Mouse (Mus musculus) testis, adult 2 months (tissue): Measurements from ENCODE around the gene Ssh1.

Source experiments
- CTCF ChIP-seq: fragments of 200-500 bp; IDR thresholded peaks from 2 replicates; pipeline ENCODE4 v1.5.1; 2012; ENCODE audit warnings: low read depth, mild to moderate bottlenecking, inconsistent platforms, low read length, moderate library complexity; ENCODE audit not compliant: control insufficient read depth, insufficient read depth, insufficient replicate concordance
- POLR2A ChIP-seq: fragments of 200-500 bp; IDR thresholded peaks from 2 replicates; pipeline ENCODE4 v1.6.1; 2012; ENCODE audit warnings: low read depth, mild to moderate bottlenecking, inconsistent platforms, low read length, moderate library complexity; ENCODE audit not compliant: control insufficient read depth

DNA sequence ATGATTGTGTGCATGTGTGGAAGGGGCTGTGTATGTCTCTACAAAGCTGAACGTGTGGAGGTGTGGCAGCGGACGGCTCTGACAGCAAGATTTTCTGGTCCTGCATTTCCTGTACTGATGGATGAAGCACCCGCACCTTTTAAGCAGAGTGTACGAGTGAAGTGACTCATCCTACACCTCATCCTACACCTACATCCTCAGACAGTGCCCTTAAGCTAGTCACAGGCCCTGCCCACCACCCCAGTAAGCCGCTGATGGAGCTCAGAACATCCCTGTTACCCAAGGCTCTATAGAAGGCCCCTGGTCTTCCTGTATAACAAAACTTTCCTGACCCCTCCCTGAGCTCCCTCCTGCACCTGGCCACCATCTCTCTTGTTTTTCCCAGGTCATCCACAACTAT, 30.7 kb upstream of the Ssh1 start:
- TF ChIP-seq POLR2A, result no peak
- TF ChIP-seq CTCF, result no peak
